Mouse (Mus musculus) midbrain, embryonic 15.5 days (tissue): Measurements from ENCODE around the gene Mapk9. TPM values are rescaled to one million over a fixed set of nuclear protein-coding genes. Genes with fewer than 3 reads are reported as not detected.

ENCODE experiments used
- microRNA-seq: library from miRNA; unstranded; fragments of <30 nt; microRNA quantifications from one replicate; pipeline ENCODE4, GENCODE M21; 2016
- polyA plus RNA-seq: library from polyadenylated mRNA; unstranded; fragments of >200 nt; fragmentation: Nextera tagmentation; extraction: Ambion mirVana; gene quantifications from 2 replicates; pipeline ENCODE4 v1.2.1, GENCODE M21; 2015

Mapk9 gene
- polyA plus RNA-seq, 1 experiment from 2014 or later = 68.7 TPM

Small RNA genes within 50 kb of the gene (microRNA-seq; reads per million reads assigned to microRNA genes)
- not detected for gene Gm23492

Other genes starting within 250 kb of the Mapk9 start
- 1.9 TPM in 2 replicates for gene Flt4, start 237.5 kb upstream of the Mapk9 start, polyA plus RNA-seq
- gene Scgb3a1, start 183.1 kb upstream of the Mapk9 start, polyA plus RNA-seq = not detected in 2 replicates
- 47.4 and 52.2 TPM in 2 replicates for gene Cnot6, start 134.0 kb upstream of the Mapk9 start, polyA plus RNA-seq
- gene Gfpt2, start 52.6 kb upstream of the Mapk9 start, polyA plus RNA-seq = 6.1 and 6.7 TPM in 2 replicates
- gene Rasgef1c, start 55.1 kb downstream of the Mapk9 start, polyA plus RNA-seq = 28.0 and 29.8 TPM in 2 replicates
- 67.9 and 68.2 TPM in 2 replicates for gene Rnf130, start 178.6 kb downstream of the Mapk9 start, polyA plus RNA-seq